Mouse (Mus musculus) heart, postnatal 0 days (tissue): ENCODE results near the gene St6galnac5. TPM values are rescaled to one million over a fixed set of nuclear protein-coding genes. Genes with fewer than 3 reads are reported as not detected.
A peak's percentile ranks its signal among the peaks of the same experiment; 100 is the strongest.

Experiments used
- ATAC-seq: fragments of 200-750 bp; cut with Nextera tagmentation; 2 replicates; pipeline ENCODE4 v1.8.0; 2017; ENCODE audit warnings: low read depth, moderate number of reproducible peaks, moderate library complexity; ENCODE audit not compliant: insufficient read depth
- DNase-seq: peaks from one replicate; pipeline ENCODE4 v3.0.0-alpha.2; 2016; ENCODE audit warnings: low spot score
- H3K27ac ChIP-seq: fragments of 300-500 bp; sonication (generic); 2 replicates; pipeline ENCODE4 v1.5.1; 2014; ENCODE audit warnings: low read depth, mild to moderate bottlenecking
- H3K27me3 ChIP-seq: fragments of 300-500 bp; sonication (generic); 2 replicates; pipeline ENCODE4 v1.6.1; 2014; ENCODE audit warnings: low read length, mixed read lengths; ENCODE audit not compliant: control insufficient read depth, insufficient read depth
- H3K36me3 ChIP-seq: fragments of 300-500 bp; sonication (generic); replicated peaks from 2 replicates; pipeline ENCODE4 v1.6.1; 2014; ENCODE audit warnings: low read length, mixed read lengths; ENCODE audit not compliant: control insufficient read depth, insufficient read depth
- H3K4me1 ChIP-seq: fragments of 300-500 bp; sonication (generic); 2 replicates; pipeline ENCODE4 v1.6.1; 2014; ENCODE audit warnings: antibody characterized with exemption; ENCODE audit not compliant: control insufficient read depth, insufficient read depth
- H3K4me2 ChIP-seq: fragments of 300-500 bp; sonication (generic); 2 replicates; pipeline ENCODE4 v1.6.1; 2014; ENCODE audit warnings: low read depth, mild to moderate bottlenecking, low read length, moderate library complexity
- H3K4me3 ChIP-seq: fragments of 300-500 bp; sonication (generic); 2 replicates; pipeline ENCODE4 v1.5.1; 2014; ENCODE audit warnings: low read depth, low read length
- H3K9ac ChIP-seq: fragments of 300-500 bp; sonication (generic); replicated peaks from 2 replicates; pipeline ENCODE4 v1.6.1; 2014; ENCODE audit warnings: low read depth, low read length, mixed read lengths
- H3K9me3 ChIP-seq: fragments of 300-500 bp; sonication (generic); replicated peaks from 2 replicates; pipeline ENCODE4 v1.6.1; 2016; ENCODE audit warnings: low read length; ENCODE audit not compliant: control insufficient read depth
- CTCF ChIP-seq: IDR thresholded peaks from 2 replicates; pipeline ENCODE4 v1.5.1; 2016; ENCODE audit warnings: antibody characterized with exemption, control low read depth, low read depth
- EP300 ChIP-seq: IDR thresholded peaks from 2 replicates; pipeline ENCODE4 v1.6.1; 2016; ENCODE audit warnings: antibody characterized with exemption, low read depth
- WGBS: fragments of 180-500 bp; shearing (Covaris S2); extraction: QIAGEN DNeasy Blood & Tissue Kit; methylation state at CpG from one replicate; pipeline ENCODE4 v1.1.7; 2014; 5-methylcytosine and 5-hydroxymethylcytosine counted together
- polyA plus RNA-seq: library from polyadenylated mRNA; unstranded; fragments of >200 nt; fragmentation: Nextera tagmentation; extraction: Ambion mirVana; gene quantifications from 2 replicates; pipeline ENCODE4 v1.2.1, GENCODE M21; 2015
- total RNA-seq: library from RNA; depleted of rRNA; stranded (reverse); fragments of >200 nt; gene quantifications from 2 replicates; pipeline ENCODE4 v1.2.3, GENCODE M21; 2014; ENCODE audit warnings: low replicate concordance; rRNA removed

The St6galnac5 gene
- total RNA-seq (not detected in 2 replicates), polyA plus RNA-seq (0.03 and 0.07 TPM in 2 replicates)

DNA sequence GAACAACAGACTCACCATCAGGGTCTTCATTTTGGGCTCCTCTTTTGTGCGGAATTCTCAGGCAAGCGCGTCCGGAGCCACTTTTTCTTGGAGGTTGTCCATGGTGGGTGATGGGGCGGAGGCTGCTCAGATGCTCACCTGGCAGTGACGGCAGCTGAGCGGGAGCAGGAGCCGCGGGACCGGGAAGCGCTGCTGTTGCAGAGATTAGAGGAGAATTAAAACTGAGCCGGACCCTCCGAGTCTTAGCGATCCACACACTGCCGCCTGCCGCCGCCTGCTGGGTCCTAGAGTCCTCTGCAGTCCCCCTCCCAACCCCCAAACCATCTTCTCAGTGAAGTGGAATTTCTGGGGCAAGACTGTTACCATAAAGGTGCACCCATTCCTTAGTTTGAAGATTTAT lies at the start of gene St6galnac5:
St6galnac5 (minus strand) TSS at position 259 of the 400 bp plus-strand sequence.
- Histone ChIP-seq H3K27ac (no peak within 1 kb of the TSS), H3K9ac (no peak within 1 kb of the TSS), H3K27me3 (peaks cover 43% of the 10 kb centered on the region), H3K36me3 (no peaks in the 10 kb centered on the region), H3K4me3 (peak within 1 kb of the TSS; percentile 14), H3K4me1 (0 out of 2 replicates have a peak, but pooled peaks cover 8% of the 10 kb centered on the region), H3K4me2 (peak within 1 kb of the TSS; percentile 46), H3K9me3 (no peaks in the 10 kb centered on the region)
- ATAC-seq (no peak), DNase-seq (no peak)
- TF ChIP-seq CTCF (no peak), EP300 (no peak)
- 1% methylated on average over 17 of the region's 17 CpGs for WGBS

- WGBS, result 87% methylated on average over 5 of the region's 5 CpGs
- Histone ChIP-seq H3K4me3 (no peak overlapping the region), H3K9me3 (no peaks in the 10 kb centered on the region), H3K27me3 (no peaks in the 10 kb centered on the region), H3K9ac (no peak overlapping the region), H3K27ac (no peak overlapping the region), H3K4me2 (no peak overlapping the region), H3K4me1 (no peaks in the 10 kb centered on the region), H3K36me3 (no peaks in the 10 kb centered on the region)
- ATAC-seq (no peak), DNase-seq (no peak)
- TF ChIP-seq EP300, result no peak
- no peak for TF ChIP-seq CTCF
Measured at GRCm38 (mm10) chr3:153030756-153031155, 48.7 kb upstream of the St6galnac5 start.

DNA sequence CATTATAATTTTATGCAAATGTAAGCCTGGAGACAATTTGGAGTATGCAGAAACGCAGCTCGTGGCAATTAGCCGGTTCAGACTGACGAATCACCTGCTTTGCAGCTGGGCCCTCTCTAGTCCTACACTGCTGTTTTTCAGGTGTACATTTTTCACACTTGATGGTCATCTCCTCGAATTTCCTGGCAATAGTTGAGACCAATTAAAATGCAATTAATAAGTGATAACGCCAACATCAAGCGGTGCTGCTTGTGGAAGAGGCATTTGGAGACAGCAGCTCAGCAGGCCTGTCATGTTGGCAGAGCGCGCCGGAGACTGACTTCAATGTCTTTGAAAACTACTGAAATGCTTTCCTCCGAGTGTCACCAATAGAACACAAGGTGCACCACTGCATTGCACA lies 42.0 kb upstream of the St6galnac5 start:
- Histone ChIP-seq H3K9me3 (no peaks in the 10 kb centered on the region), H3K36me3 (no peaks in the 10 kb centered on the region), H3K4me2 (no peak overlapping the region), H3K4me3 (no peak overlapping the region), H3K27me3 (no peaks in the 10 kb centered on the region), H3K4me1 (no peaks in the 10 kb centered on the region), H3K27ac (no peak overlapping the region), H3K9ac (no peak overlapping the region)
- WGBS, result 81% methylated on average over 11 of the region's 11 CpGs
- DNase-seq (no peak), ATAC-seq (no peak)
- TF ChIP-seq CTCF (no peak), EP300 (no peak)

DNA sequence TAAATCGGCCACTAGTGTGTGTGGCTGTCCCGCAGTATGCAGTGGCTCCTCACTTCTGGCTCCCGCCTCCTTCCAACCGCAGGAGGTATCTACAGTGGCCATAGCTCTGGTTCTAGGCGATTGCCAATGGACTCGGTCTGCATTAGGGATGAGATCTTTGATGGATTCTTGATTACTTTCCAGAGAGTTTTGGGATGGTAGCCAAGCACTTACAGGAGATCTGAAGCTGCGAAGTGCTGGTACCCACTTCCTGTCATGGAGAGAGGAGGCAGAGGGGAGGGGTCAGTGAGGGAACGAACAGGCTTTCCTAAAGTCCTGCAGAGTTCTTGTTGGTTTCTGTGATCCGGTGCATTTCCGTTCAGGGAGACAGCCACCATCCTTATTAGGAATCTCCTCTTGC lies 36.0 kb upstream of the St6galnac5 start:
- Histone ChIP-seq H3K4me2 (no peak overlapping the region), H3K4me3 (no peak overlapping the region), H3K27ac (no peak overlapping the region), H3K9me3 (no peaks in the 10 kb centered on the region), H3K9ac (no peak overlapping the region), H3K27me3 (no peaks in the 10 kb centered on the region), H3K4me1 (no peaks in the 10 kb centered on the region), H3K36me3 (no peaks in the 10 kb centered on the region)
- no peak for TF ChIP-seq EP300
- no peak for TF ChIP-seq CTCF
- 67% methylated on average over 10 of the region's 10 CpGs for WGBS
- no peak for ATAC-seq
- DNase-seq, result no peak

DNA sequence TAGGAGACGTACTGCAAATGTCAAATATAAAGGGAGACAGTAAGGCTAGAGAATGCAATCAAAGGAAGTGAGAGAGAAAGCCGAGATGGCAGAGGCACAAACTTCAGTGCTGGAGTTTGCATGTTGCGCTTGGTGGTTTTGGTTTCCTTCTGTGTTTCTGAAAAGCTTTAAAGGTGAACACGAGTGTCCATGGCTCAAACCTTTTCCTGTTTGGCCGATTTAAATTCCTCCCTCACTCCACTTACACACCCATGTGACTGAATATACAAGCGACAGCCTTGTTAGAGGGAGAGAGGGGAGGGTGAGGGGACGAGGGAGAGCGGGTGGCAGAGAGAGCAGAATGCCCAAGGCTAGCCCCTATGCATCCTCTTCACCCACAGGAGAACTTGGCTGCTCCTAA lies 34.3 kb upstream of the St6galnac5 start:
- H3K4me3 ChIP-seq, result no peak overlapping the region
- H3K4me1 ChIP-seq, result no peaks in the 10 kb centered on the region
- ATAC-seq (no peak), DNase-seq (no peak)
- H3K27me3 ChIP-seq, result no peaks in the 10 kb centered on the region
- H3K27ac ChIP-seq, result no peak overlapping the region
- H3K9me3 ChIP-seq, result no peaks in the 10 kb centered on the region
- no peak overlapping the region for H3K9ac ChIP-seq
- H3K4me2 ChIP-seq, result no peak overlapping the region
- no peaks in the 10 kb centered on the region for H3K36me3 ChIP-seq
- TF ChIP-seq EP300, result no peak
- TF ChIP-seq CTCF, result no peak
- 47% methylated on average over 8 of the region's 8 CpGs for WGBS

- Histone ChIP-seq H3K9ac (no peak overlapping the region), H3K9me3 (no peaks in the 10 kb centered on the region), H3K4me1 (no peaks in the 10 kb centered on the region), H3K4me2 (no peak overlapping the region), H3K27me3 (no peaks in the 10 kb centered on the region), H3K27ac (no peak overlapping the region), H3K36me3 (no peaks in the 10 kb centered on the region), H3K4me3 (no peak overlapping the region)
- TF ChIP-seq EP300 (no peak), CTCF (no peak)
- ATAC-seq (no peak), DNase-seq (no peak)
- 68% methylated on average over 6 of the region's 6 CpGs for WGBS
Measured at GRCm38 (mm10) chr3:153006893-153007292, 24.8 kb upstream of the St6galnac5 start.
